Mouse (Mus musculus) liver, embryonic 16.5 days (tissue): ENCODE measurements around the gene Dnajc2. TPM values are rescaled to one million over a fixed set of nuclear protein-coding genes. Genes with fewer than 3 reads are reported as not detected.

Source experiments
- ATAC-seq: fragments of 200-750 bp; cut with Nextera tagmentation; 2 replicates; pipeline ENCODE4 v1.8.0; 2017; ENCODE audit warnings: low read depth, mild to moderate bottlenecking, moderate number of reproducible peaks, moderate library complexity
- H3K27ac ChIP-seq: fragments of 300-500 bp; sonication (generic); 2 replicates; pipeline ENCODE4 v1.5.1; 2014; ENCODE audit warnings: mild to moderate bottlenecking, low read length
- H3K27me3 ChIP-seq: fragments of 300-500 bp; sonication (generic); 2 replicates; pipeline ENCODE4 v1.6.1; 2014; ENCODE audit warnings: low read depth, low read length, mixed read lengths; ENCODE audit not compliant: control insufficient read depth, insufficient read depth
- H3K36me3 ChIP-seq: fragments of 300-500 bp; sonication (generic); 2 replicates; pipeline ENCODE4 v1.6.1; 2014; ENCODE audit warnings: mild to moderate bottlenecking; ENCODE audit not compliant: control insufficient read depth, insufficient read depth
- H3K4me1 ChIP-seq: fragments of 300-500 bp; sonication (generic); 2 replicates; pipeline ENCODE4 v1.6.1; 2014; ENCODE audit warnings: low read depth, low read length, mixed read lengths; ENCODE audit not compliant: control insufficient read depth
- H3K4me2 ChIP-seq: fragments of 300-500 bp; sonication (generic); 2 replicates; pipeline ENCODE4 v1.6.1; 2014; ENCODE audit warnings: low read depth, low read length, mixed read lengths
- H3K4me3 ChIP-seq: fragments of 300-500 bp; sonication (generic); 2 replicates; pipeline ENCODE4 v1.5.1; 2014; ENCODE audit warnings: low read depth, mild to moderate bottlenecking, low read length
- H3K9ac ChIP-seq: fragments of 300-500 bp; sonication (generic); 2 replicates; pipeline ENCODE4 v1.6.1; 2014; ENCODE audit warnings: low read depth, low read length
- H3K9me3 ChIP-seq: fragments of 300-500 bp; sonication (generic); replicated peaks from 2 replicates; pipeline ENCODE4 v1.6.1; 2016; ENCODE audit warnings: low read length; ENCODE audit not compliant: control insufficient read depth
- WGBS: fragments of 180-500 bp; shearing (Covaris S2); extraction: QIAGEN DNeasy Blood & Tissue Kit; methylation state at CpG from one replicate; pipeline ENCODE4 v1.1.7; 2014; ENCODE audit not compliant: insufficient replicate concordance; 5-methylcytosine and 5-hydroxymethylcytosine counted together
- polyA plus RNA-seq: library from polyadenylated mRNA; unstranded; fragments of >200 nt; fragmentation: Nextera tagmentation; extraction: Ambion mirVana; gene quantifications from 2 replicates; pipeline ENCODE4 v1.2.1, GENCODE M21; 2015

Gene Dnajc2
- polyA plus RNA-seq, 1 experiment from 2014 or later, result 17.5 TPM

- Histone ChIP-seq H3K36me3 (no peaks in the 10 kb centered on the region; the same call in 1 of the 2 replicates), H3K4me1 (peaks cover 8% of the 10 kb centered on the region), H3K9ac (no peak overlapping the region), H3K4me2 (no peak overlapping the region), H3K27me3 (no peaks in the 10 kb centered on the region), H3K4me3 (no peak overlapping the region), H3K27ac (no peak overlapping the region), H3K9me3 (no peaks in the 10 kb centered on the region)
- no peak for ATAC-seq
- WGBS, result 65% methylated on average over 11 of the region's 11 CpGs
These were observed 49.0 kb downstream of the Dnajc2 start for GRCm38 (mm10) chr5:21736046-21736445.

- Histone ChIP-seq H3K4me1 (peaks cover 8% of the 10 kb centered on the region), H3K27me3 (no peaks in the 10 kb centered on the region), H3K27ac (no peak overlapping the region), H3K4me2 (peak overlapping the region; percentile 28), H3K36me3 (no peaks in the 10 kb centered on the region; the same call in 1 of the 2 replicates), H3K9ac (no peak overlapping the region), H3K4me3 (peak overlapping the region; percentile 45), H3K9me3 (no peaks in the 10 kb centered on the region)
- WGBS, result 9% methylated on average over 10 of the region's 10 CpGs
- peak; percentile 25; the same call in 1 of the 2 replicates for ATAC-seq
These were observed 49.5 kb downstream of the Dnajc2 start for GRCm38 (mm10) chr5:21735584-21735983.

- Histone ChIP-seq H3K27me3 (no peaks in the 10 kb centered on the region), H3K4me1 (peaks cover 8% of the 10 kb centered on the region), H3K4me2 (peak overlapping the region; percentile 28), H3K27ac (no peak overlapping the region), H3K4me3 (peak overlapping the region; percentile 45), H3K9ac (no peak overlapping the region; the same call in 1 of the 2 replicates), H3K9me3 (no peaks in the 10 kb centered on the region), H3K36me3 (no peaks in the 10 kb centered on the region; the same call in 1 of the 2 replicates)
- ATAC-seq, result no peak
- 74% methylated on average over 20 of the region's 20 CpGs for WGBS
These were observed 50.0 kb downstream of the Dnajc2 start for GRCm38 (mm10) chr5:21735100-21735499.

GRCm38 (mm10) chr5:21732930-21733329, 52.1 kb downstream of the Dnajc2 start:
- Histone ChIP-seq H3K27ac (no peak overlapping the region), H3K4me1 (peaks cover 5% of the 10 kb centered on the region), H3K4me3 (no peak overlapping the region), H3K4me2 (no peak overlapping the region), H3K36me3 (no peaks in the 10 kb centered on the region), H3K27me3 (no peaks in the 10 kb centered on the region), H3K9ac (no peak overlapping the region), H3K9me3 (no peaks in the 10 kb centered on the region)
- WGBS, result 63% methylated on average over 8 of the region's 8 CpGs
- no peak for ATAC-seq

GRCm38 (mm10) chr5:21732177-21732911, 52.7 kb downstream of the Dnajc2 start:
- no peak overlapping the region for H3K4me2 ChIP-seq
- no peaks in the 10 kb centered on the region for H3K27me3 ChIP-seq
- ATAC-seq, result no peak
- no peaks in the 10 kb centered on the region for H3K9me3 ChIP-seq
- 69% methylated on average over 3 of the region's 3 CpGs for WGBS
- H3K4me3 ChIP-seq, result no peak overlapping the region
- H3K9ac ChIP-seq, result no peak overlapping the region
- no peak overlapping the region for H3K27ac ChIP-seq
- no peaks in the 10 kb centered on the region; the same call in 1 of the 2 replicates for H3K4me1 ChIP-seq
- H3K36me3 ChIP-seq, result no peaks in the 10 kb centered on the region

GRCm38 (mm10) chr5:21729107-21729506, 55.9 kb downstream of the Dnajc2 start:
- Histone ChIP-seq H3K4me2 (no peak overlapping the region), H3K27me3 (no peaks in the 10 kb centered on the region), H3K36me3 (no peaks in the 10 kb centered on the region), H3K27ac (no peak overlapping the region), H3K9ac (no peak overlapping the region), H3K9me3 (no peaks in the 10 kb centered on the region), H3K4me3 (no peak overlapping the region), H3K4me1 (no peaks in the 10 kb centered on the region)
- 58% methylated on average over 5 of the region's 5 CpGs for WGBS
- no peak for ATAC-seq

- H3K4me1 ChIP-seq, result no peaks in the 10 kb centered on the region
- no peak overlapping the region for H3K4me3 ChIP-seq
- H3K9me3 ChIP-seq, result no peaks in the 10 kb centered on the region
- H3K36me3 ChIP-seq, result no peaks in the 10 kb centered on the region
- H3K27me3 ChIP-seq, result no peaks in the 10 kb centered on the region
- H3K9ac ChIP-seq, result no peak overlapping the region
- no peak overlapping the region for H3K27ac ChIP-seq
- ATAC-seq, result no peak
- 66% methylated on average over 7 of the region's 7 CpGs for WGBS
- H3K4me2 ChIP-seq, result no peak overlapping the region
These were observed 60.2 kb downstream of the Dnajc2 start for GRCm38 (mm10) chr5:21724872-21725271.

- Histone ChIP-seq H3K9me3 (no peaks in the 10 kb centered on the region), H3K4me3 (no peak overlapping the region), H3K27me3 (no peaks in the 10 kb centered on the region), H3K36me3 (no peaks in the 10 kb centered on the region), H3K9ac (no peak overlapping the region), H3K27ac (no peak overlapping the region), H3K4me2 (no peak overlapping the region), H3K4me1 (no peaks in the 10 kb centered on the region)
- no peak for ATAC-seq
- 71% methylated on average over 1 of the region's 1 CpGs for WGBS
These were observed 60.6 kb downstream of the Dnajc2 start for GRCm38 (mm10) chr5:21724427-21724826.

- WGBS, result 78% methylated on average over 2 of the region's 2 CpGs
- Histone ChIP-seq H3K4me2 (no peak overlapping the region), H3K4me3 (no peak overlapping the region), H3K4me1 (no peaks in the 10 kb centered on the region), H3K36me3 (no peaks in the 10 kb centered on the region), H3K9me3 (no peaks in the 10 kb centered on the region), H3K27me3 (no peaks in the 10 kb centered on the region), H3K9ac (no peak overlapping the region), H3K27ac (no peak overlapping the region)
- no peak for ATAC-seq
These were observed 65.8 kb downstream of the Dnajc2 start for GRCm38 (mm10) chr5:21719209-21719608.
